Mouse (Mus musculus): Measurements from ENCODE around the gene Pi4ka.

- TF ChIP-seq POLR2A (IDR thresholded peaks at IDR 0.05; ENCODE audit: borderline replicate concordance, control insufficient read depth, low read depth, low read length), result no peak
- TF ChIP-seq CTCF (IDR thresholded peaks at IDR 0.05; ENCODE audit: control insufficient read depth, insufficient read depth, low read length), result no peak
Observed at GRCm38 (mm10) chr16:17233702-17234498, 172.2 kb downstream of the Pi4ka start.
